Mouse (Mus musculus): Measurements from ENCODE around the gene 2610528J11Rik.

- TF ChIP-seq MAFK (IDR thresholded peaks at IDR 0.05; ENCODE audit: insufficient replicate concordance, low read length) (no peak), RAD21 (IDR thresholded peaks at IDR 0.05; ENCODE audit: low read depth, low read length) (no peak), POLR2A (IDR thresholded peaks at IDR 0.05; ENCODE audit: low read depth, low read length) (no peak), GABPA (IDR thresholded peaks at IDR 0.05; ENCODE audit: insufficient replicate concordance, low read depth, low read length) (no peak), ZNF384 (IDR thresholded peaks at IDR 0.05; ENCODE audit: low read depth, low read length) (no peak), CHD1 (IDR thresholded peaks at IDR 0.05; ENCODE audit: low read depth, low read length) (no peak), ZKSCAN1 (IDR thresholded peaks at IDR 0.05; ENCODE audit: borderline replicate concordance, low read depth, low read length) (no peak)
These were observed 17.8 kb downstream of the 2610528J11Rik start for GRCm38 (mm10) chr4:118544441-118545127.
